Mouse (Mus musculus): ENCODE measurements around the gene Sppl3.

DNA sequence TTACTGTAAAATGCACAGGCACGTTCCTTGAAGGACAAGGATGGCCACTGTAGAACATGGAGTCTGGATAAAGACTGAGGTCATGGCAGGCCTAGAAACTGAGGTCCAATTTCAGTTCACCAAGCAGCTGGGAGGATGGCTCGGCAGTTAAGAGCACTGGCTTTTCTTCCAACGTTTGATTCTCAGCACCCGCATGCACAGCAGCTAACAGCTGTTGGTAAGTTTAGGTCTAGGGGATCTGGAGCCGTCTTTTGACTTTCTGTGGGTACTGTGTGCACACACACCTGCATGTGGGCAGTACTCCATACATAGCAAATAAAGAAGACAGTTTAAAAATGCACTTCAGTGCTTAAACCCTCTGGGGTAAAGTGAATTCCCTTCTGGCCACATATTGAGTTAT is 70.7 kb downstream of the Sppl3 start:
- no peak for TF ChIP-seq CTCF (IDR thresholded peaks at IDR 0.05; ENCODE audit: borderline replicate concordance, extremely low read depth, insufficient read depth, insufficient read length)
- TF ChIP-seq POLR2A (IDR thresholded peaks at IDR 0.05; ENCODE audit: borderline replicate concordance, extremely low read depth, insufficient read depth, insufficient read length, poor library complexity, severe bottlenecking) = no peak
